Mouse (Mus musculus) layer of hippocampus, postnatal 36 days (tissue): ENCODE results near the gene Brsk1. TPM values are rescaled to one million over a fixed set of nuclear protein-coding genes. Genes with fewer than 3 reads are reported as not detected.

ENCODE experiments used
- total RNA-seq, 2 experiments: library from RNA; stranded (reverse); gene quantifications; 2 replicates each; pipeline ENCODE4 v1.2.3; 2021

The Brsk1 gene
- total RNA-seq, 2 experiments from 2014 or later, result 325 to 344 TPM

Other genes starting within 250 kb of the Brsk1 start
- 10 to 100 TPM; 26.6 to 27.8 TPM for gene Rdh13, start 245.0 kb upstream of the Brsk1 start, total RNA-seq
- 1 to 10 TPM; 4.3 to 5.4 TPM for gene Eps8l1, start 229.9 kb upstream of the Brsk1 start, total RNA-seq
- 100 to 1,000 TPM; 146 to 164 TPM for gene Ppp1r12c, start 188.9 kb upstream of the Brsk1 start, total RNA-seq
- 1 to 10 TPM; 1.1 to 4.2 TPM for gene Tnnt1, start 174.2 kb upstream of the Brsk1 start, total RNA-seq
- gene Tnni3, start 166.4 kb upstream of the Brsk1 start, total RNA-seq, result 1 to 10 TPM in 1 of 2 experiments, under 1 TPM in 1; 0.70 to 1.3 TPM
- gene Dnaaf3, start 158.2 kb upstream of the Brsk1 start, total RNA-seq, result under 1 TPM; 0.38 to 0.65 TPM
- 100 to 1,000 TPM; 203 to 220 TPM for gene Syt5, start 143.1 kb upstream of the Brsk1 start, total RNA-seq
- gene Ptprh, start 86.6 kb upstream of the Brsk1 start, total RNA-seq, result under 1 TPM; 0.28 to 0.40 TPM
- gene Tmem86b, start 59.2 kb upstream of the Brsk1 start, total RNA-seq, result 10 to 100 TPM; 14.4 to 21.5 TPM
- 100 to 1,000 TPM; 134 to 136 TPM for gene Ppp6r1, start 31.6 kb upstream of the Brsk1 start, total RNA-seq
- gene Hspbp1, start 5.5 kb upstream of the Brsk1 start, total RNA-seq, result 10 to 100 TPM; 85.2 to 87.6 TPM
- under 1 TPM; 0.18 to 0.20 TPM for gene Tmem150b, start 34.6 kb downstream of the Brsk1 start, total RNA-seq
- gene Kmt5c, start 49.5 kb downstream of the Brsk1 start, total RNA-seq, result 10 to 100 TPM; 35.3 to 38.7 TPM
- 1 to 10 TPM; 3.3 to 6.2 TPM for gene Cox6b2, start 62.5 kb downstream of the Brsk1 start, total RNA-seq
- not detected for gene Fam71e2, start 80.7 kb downstream of the Brsk1 start, total RNA-seq
- gene Il11, start 92.3 kb downstream of the Brsk1 start, total RNA-seq, result under 1 TPM in 1 of 2 experiments, not detected in 1; 0.47 TPM
- gene Tmem190, start 92.3 kb downstream of the Brsk1 start, total RNA-seq, result not detected
- gene Tmem238, start 99.1 kb downstream of the Brsk1 start, total RNA-seq, result 1 to 10 TPM; 1.4 to 2.0 TPM
- 100 to 1,000 TPM; 454 to 487 TPM for gene Rpl28, start 102.3 kb downstream of the Brsk1 start, total RNA-seq
- 100 to 1,000 TPM; 103 to 109 TPM for gene Ube2s, start 122.0 kb downstream of the Brsk1 start, total RNA-seq
- 100 to 1,000 TPM; 176 to 202 TPM for gene Shisa7, start 154.1 kb downstream of the Brsk1 start, total RNA-seq
- 1 to 10 TPM; 4.0 to 7.8 TPM for gene Isoc2b, start 179.7 kb downstream of the Brsk1 start, total RNA-seq
- 10 to 100 TPM; 11.4 to 13.6 TPM for gene Isoc2a, start 186.5 kb downstream of the Brsk1 start, total RNA-seq
- gene Gm36210, start 215.9 kb downstream of the Brsk1 start, total RNA-seq, result under 1 TPM; 0.51 to 0.62 TPM
- gene Zfp628, start 224.6 kb downstream of the Brsk1 start, total RNA-seq, result 10 to 100 TPM; 12.7 to 13.2 TPM
- gene Nat14, start 231.4 kb downstream of the Brsk1 start, total RNA-seq, result 100 to 1,000 TPM; 119 to 120 TPM
- gene Ssc5d, start 235.2 kb downstream of the Brsk1 start, total RNA-seq, result 1 to 10 TPM; 2.9 to 3.8 TPM